Mouse (Mus musculus) adrenal gland (tissue): ENCODE data around the gene Man1a.

Source experiments
- intact Hi-C: fragments of 180-260 bp; cut with DNase I; formaldehyde crosslinking; loops from one replicate; pipeline ENCODE4 v1.15.1; 2025

Gene Man1a

GRCm38 (mm10) chr10:54026738-54027427, 49.5 kb downstream of the Man1a start:
- intact Hi-C loops = no loop called here

GRCm38 (mm10) chr10:54026101-54026500, 50.3 kb downstream of the Man1a start:
- intact Hi-C loops = no loop called here

GRCm38 (mm10) chr10:54017904-54018454, 58.4 kb downstream of the Man1a start:
- intact Hi-C loops = no loop called here

DNA sequence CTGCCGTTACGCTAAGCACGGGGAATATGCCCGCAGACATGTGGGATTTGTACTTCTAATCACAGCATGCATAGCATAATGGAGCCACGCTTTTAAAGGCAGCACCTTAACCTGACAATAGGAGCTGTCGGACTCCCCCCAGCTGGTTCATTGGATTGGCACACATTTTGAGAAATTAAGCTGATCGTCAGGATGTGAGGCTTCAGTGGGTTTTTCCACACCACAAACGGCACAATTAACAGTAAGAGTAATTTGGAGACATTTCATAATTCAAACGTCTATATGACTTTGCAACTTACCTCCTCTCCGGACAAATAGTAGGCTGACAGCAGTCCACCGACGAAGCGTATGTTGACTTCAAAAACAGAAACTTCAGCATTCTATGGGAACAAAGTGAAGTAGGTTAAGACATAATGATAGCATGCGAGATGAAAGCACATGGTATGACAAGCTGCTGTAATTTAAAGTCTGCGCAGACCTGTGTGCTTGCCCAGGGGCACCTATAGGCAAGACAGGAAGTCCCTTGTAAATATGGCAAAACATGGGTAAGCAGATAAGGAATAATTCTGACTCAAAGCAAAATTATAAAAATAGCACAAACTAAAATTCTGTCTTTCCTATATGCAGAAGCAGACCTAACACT, 62.2 kb downstream of the Man1a start:
- intact Hi-C loops = no loop called here

GRCm38 (mm10) chr10:54013143-54013791, 63.1 kb downstream of the Man1a start:
- intact Hi-C loops = no loop called here

DNA sequence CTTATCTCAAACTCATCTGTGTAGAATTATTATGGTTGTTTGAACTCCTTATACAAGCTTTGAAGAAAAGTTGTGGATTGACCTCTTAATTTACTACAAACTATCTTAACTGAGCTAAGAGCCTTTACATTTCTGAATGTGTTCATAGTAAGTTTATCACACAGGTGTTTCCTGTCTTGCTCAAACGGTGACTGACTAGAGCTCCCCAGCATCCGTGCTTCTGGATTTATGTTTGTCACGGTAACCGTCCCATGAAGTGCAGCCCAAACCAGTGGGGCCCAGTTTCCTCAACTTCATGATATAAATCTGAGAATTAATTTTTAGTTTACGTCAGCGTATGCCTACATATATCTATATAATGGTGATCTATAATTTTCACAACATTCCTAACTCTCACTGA, 67.3 kb downstream of the Man1a start:
- intact Hi-C loops = no loop called here

GRCm38 (mm10) chr10:54006868-54007267, 69.5 kb downstream of the Man1a start:
- intact Hi-C loops = no loop called here

- intact Hi-C loops = no loop called here
These were observed 70.6 kb downstream of the Man1a start for GRCm38 (mm10) chr10:54005847-54006246.

DNA sequence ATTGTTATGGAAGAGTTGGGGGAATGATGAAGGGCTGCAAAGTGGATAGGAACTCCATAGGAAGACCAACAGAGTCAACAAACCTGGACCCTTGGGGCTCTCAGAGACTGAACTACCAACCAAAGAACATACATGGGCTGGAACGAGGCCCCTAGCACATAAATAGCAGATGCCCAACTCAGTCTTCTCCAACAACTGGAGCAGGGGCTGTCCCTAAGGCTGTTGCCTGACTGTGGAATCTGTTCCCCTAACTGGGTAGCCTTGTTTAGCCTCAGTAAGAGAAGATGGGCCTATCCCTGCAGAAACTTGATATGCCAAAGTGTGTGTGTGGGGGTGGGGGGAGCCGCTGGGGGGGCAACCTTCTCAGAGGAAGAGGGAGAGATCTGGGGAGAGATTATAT, 73.5 kb downstream of the Man1a start:
- intact Hi-C loops = no loop called here

GRCm38 (mm10) chr10:53997301-53997700, 79.1 kb downstream of the Man1a start:
- intact Hi-C loops = no loop called here

DNA sequence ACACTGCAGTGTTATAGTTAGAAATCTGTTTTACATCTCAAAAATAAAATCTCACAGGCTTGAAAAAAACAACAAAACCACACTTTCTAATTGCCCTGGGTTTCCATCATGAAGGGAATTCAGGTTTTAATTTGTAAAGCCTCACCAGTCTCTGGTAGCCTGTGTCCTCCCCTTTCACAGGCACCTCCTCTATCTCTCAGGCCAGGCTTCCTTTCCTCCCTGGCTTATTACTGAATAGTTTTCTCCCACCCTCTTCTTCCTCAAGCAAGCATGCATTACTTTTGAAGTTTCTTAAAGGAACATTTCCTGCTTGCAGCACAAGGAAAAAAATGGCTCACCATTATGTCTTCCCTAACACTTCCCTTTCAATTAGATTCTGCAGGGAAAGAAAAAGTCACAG, 80.2 kb downstream of the Man1a start:
- intact Hi-C loops = no loop called here

GRCm38 (mm10) chr10:53994591-53994990, 81.8 kb downstream of the Man1a start:
- intact Hi-C loops = no loop called here

- intact Hi-C loops = no loop called here
These were observed 86.0 kb downstream of the Man1a start for GRCm38 (mm10) chr10:53990434-53990833.

GRCm38 (mm10) chr10:53984894-53985293, 91.5 kb downstream of the Man1a start:
- intact Hi-C loops = no loop called here

DNA sequence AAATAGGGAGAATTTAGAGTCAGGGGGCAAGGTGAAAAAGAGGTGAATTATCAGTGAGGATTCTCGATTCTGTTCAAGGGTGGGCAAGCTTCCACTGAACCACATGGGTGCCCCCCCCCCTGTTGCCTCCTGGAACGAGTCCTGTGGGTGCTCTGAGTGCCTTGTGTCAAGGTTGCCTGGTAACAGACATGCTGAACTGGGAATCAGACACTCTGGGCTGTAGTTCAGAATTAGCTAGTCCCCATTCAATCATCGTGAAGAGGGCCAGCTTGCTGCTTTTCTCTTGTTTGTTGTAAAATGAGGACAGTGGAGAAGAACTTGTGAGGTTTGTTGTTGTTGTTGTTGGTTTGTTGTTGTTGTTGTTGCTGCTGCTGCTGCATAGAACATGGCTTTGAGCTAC, 92.3 kb downstream of the Man1a start:
- intact Hi-C loops = no loop called here

DNA sequence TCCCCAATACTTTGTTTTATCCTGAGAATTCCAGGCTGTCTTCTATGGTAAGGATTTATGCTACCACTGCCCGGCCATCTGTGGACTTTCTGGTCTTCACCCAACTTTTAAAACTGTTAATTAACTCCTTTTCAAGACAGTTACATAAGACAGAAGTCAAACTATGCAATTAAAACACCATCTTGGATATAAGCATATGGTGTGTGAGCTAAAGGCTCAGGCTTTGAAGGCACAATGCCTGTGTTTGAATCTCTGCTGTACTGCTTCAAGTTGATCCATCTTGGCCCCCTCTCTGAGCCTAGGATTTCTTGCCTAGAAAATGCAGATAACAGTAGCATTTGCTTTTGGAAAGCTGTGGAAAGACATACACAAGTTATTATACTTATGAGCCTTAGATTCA, 97.8 kb downstream of the Man1a start:
- intact Hi-C loops = no loop called here

- intact Hi-C loops = no loop called here
These were observed 102.2 kb downstream of the Man1a start for GRCm38 (mm10) chr10:53974180-53974579.

DNA sequence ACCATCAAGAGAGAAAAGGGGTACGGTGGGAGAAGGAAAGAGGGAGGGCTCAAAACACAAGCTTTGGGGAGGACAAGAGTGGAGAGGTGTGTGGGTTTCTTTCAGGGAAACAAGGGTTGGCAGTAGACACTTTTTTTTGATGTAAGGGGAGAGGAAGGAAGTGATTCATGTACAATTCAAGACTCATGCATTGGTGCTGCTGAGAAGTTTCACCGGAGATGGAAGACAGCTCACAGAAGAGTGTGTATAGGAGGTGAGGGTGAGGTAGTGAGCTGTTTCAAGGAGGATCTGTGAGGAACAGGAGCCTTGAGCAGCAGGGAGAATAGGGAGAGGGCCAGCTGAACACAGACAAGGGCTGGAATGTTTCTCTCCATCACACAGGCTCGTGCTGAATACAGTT, 116.7 kb downstream of the Man1a start:
- intact Hi-C loops = no loop called here

- intact Hi-C loops = no loop called here
These were observed 134.8 kb downstream of the Man1a start for GRCm38 (mm10) chr10:53941597-53941996.

DNA sequence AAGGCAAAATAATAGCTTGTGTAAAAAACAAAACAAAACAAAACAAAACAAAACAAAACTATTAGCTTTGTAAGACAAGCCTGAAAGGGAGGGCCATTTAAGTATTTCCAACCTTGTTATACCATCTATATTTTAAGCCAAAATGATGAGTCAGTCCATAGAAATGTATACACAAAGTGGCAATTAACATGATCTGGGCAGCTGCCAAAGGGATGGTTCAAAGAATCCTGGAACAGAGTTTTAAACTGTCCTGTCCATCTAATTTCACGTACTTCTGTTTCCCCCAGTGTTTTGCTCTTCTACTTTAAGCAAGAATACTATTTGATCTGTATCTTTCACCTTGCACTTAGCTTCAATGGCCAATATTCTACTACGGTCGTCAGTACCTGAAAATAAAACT, 138.2 kb downstream of the Man1a start:
- intact Hi-C loops = no loop called here

- intact Hi-C loops = no loop called here
These were observed 140.3 kb downstream of the Man1a start for GRCm38 (mm10) chr10:53936078-53936477.

GRCm38 (mm10) chr10:53929722-53930500, 146.5 kb downstream of the Man1a start:
- intact Hi-C loops = no loop called here
